Mouse (Mus musculus) E14TG2a.4 (cell line): ENCODE measurements around the gene Nudt21.

Experiments used
- H3K27me3 ChIP-seq: 2 replicates; pipeline ENCODE4 v1.6.1; 2014; ENCODE audit warnings: low read length, control low read depth; ENCODE audit not compliant: insufficient read depth
- H3K36me3 ChIP-seq: 2 replicates; pipeline ENCODE4 v1.6.1; 2014; ENCODE audit warnings: low read length, control low read depth; ENCODE audit not compliant: insufficient read depth
- H3K4me1 ChIP-seq: replicated peaks from 2 replicates; pipeline ENCODE4 v1.6.1; 2014; ENCODE audit warnings: low read depth, low read length, control low read depth
- H3K4me3 ChIP-seq: replicated peaks from 2 replicates; pipeline ENCODE4 v1.5.1; 2014; ENCODE audit warnings: mild to moderate bottlenecking, low read length
- H3K9me3 ChIP-seq: 2 replicates; pipeline ENCODE4 v1.6.1; 2014; ENCODE audit warnings: low read length, control low read depth
- CTCF ChIP-seq: conservative IDR thresholded peaks from 2 replicates; pipeline ENCODE4 v1.5.1; 2014; ENCODE audit warnings: low read length
- NANOG ChIP-seq: IDR thresholded peaks from 2 replicates; pipeline ENCODE4 v1.6.1; 2014; ENCODE audit warnings: borderline replicate concordance, low read length, mixed read lengths
- POU5F1 ChIP-seq: IDR thresholded peaks from 2 replicates; pipeline ENCODE4 v1.6.1; 2014; ENCODE audit warnings: low read length, borderline replicate concordance

Nudt21 gene

GRCm38 (mm10) chr8:94010101-94010705 is 26.6 kb downstream of the Nudt21 start:
- H3K9me3 ChIP-seq = no peaks in the 10 kb centered on the region
- H3K4me3 ChIP-seq = no peak overlapping the region
- peaks cover 36% of the 10 kb centered on the region for H3K27me3 ChIP-seq
- H3K36me3 ChIP-seq = peaks cover 12% of the 10 kb centered on the region
- TF ChIP-seq NANOG (peak; percentile 20; the same call in 1 of the 2 replicates), POU5F1 (no peak)
- peaks cover 39% of the 10 kb centered on the region for H3K4me1 ChIP-seq

- TF ChIP-seq CTCF (no peak), NANOG (no peak), POU5F1 (no peak)
- Histone ChIP-seq H3K4me3 (0 out of 2 replicates have a peak overlapping the region, but pooled peaks have one; percentile 17), H3K27me3 (peaks cover 34% of the 10 kb centered on the region), H3K4me1 (peaks cover 39% of the 10 kb centered on the region), H3K36me3 (peaks cover 3% of the 10 kb centered on the region; the same call in 1 of the 2 replicates), H3K9me3 (no peaks in the 10 kb centered on the region)
Measured at GRCm38 (mm10) chr8:94009243-94009845, 27.5 kb downstream of the Nudt21 start.

- H3K4me3 ChIP-seq = no peak overlapping the region
- 0 out of 2 replicates have a peak, but pooled peaks cover 2% of the 10 kb centered on the region for H3K27me3 ChIP-seq
- no peaks in the 10 kb centered on the region for H3K9me3 ChIP-seq
- peaks cover 11% of the 10 kb centered on the region for H3K36me3 ChIP-seq
- TF ChIP-seq NANOG (no peak), POU5F1 (no peak), CTCF (no peak)
- H3K4me1 ChIP-seq = peaks cover 9% of the 10 kb centered on the region
Measured at GRCm38 (mm10) chr8:94004139-94004538, 32.7 kb downstream of the Nudt21 start.

GRCm38 (mm10) chr8:93998961-93999360 is 37.9 kb downstream of the Nudt21 start:
- Histone ChIP-seq H3K36me3 (peaks cover 25% of the 10 kb centered on the region), H3K4me3 (no peak overlapping the region), H3K9me3 (peaks cover 19% of the 10 kb centered on the region), H3K27me3 (no peaks in the 10 kb centered on the region), H3K4me1 (no peaks in the 10 kb centered on the region)
- no peak for TF ChIP-seq CTCF
- no peak for TF ChIP-seq NANOG
- TF ChIP-seq POU5F1 = no peak

- Histone ChIP-seq H3K4me1 (no peaks in the 10 kb centered on the region), H3K36me3 (peaks cover 10% of the 10 kb centered on the region; the same call in 1 of the 2 replicates), H3K9me3 (peaks cover 20% of the 10 kb centered on the region), H3K27me3 (no peaks in the 10 kb centered on the region), H3K4me3 (no peak overlapping the region)
- TF ChIP-seq NANOG = no peak
- no peak for TF ChIP-seq POU5F1
- TF ChIP-seq CTCF = no peak
Measured at GRCm38 (mm10) chr8:93989739-93990138, 47.1 kb downstream of the Nudt21 start.

GRCm38 (mm10) chr8:93984731-93985130 is 52.1 kb downstream of the Nudt21 start:
- Histone ChIP-seq H3K4me1 (0 out of 2 replicates have a peak, but pooled peaks cover 2% of the 10 kb centered on the region), H3K9me3 (no peaks in the 10 kb centered on the region), H3K4me3 (no peak overlapping the region), H3K36me3 (peaks cover 18% of the 10 kb centered on the region; the same call in 1 of the 2 replicates), H3K27me3 (no peaks in the 10 kb centered on the region)
- TF ChIP-seq POU5F1 (no peak), NANOG (no peak), CTCF (no peak)

- H3K4me1 ChIP-seq = 0 out of 2 replicates have a peak, but pooled peaks cover 2% of the 10 kb centered on the region
- TF ChIP-seq NANOG = no peak
- TF ChIP-seq CTCF = no peak
- no peak for TF ChIP-seq POU5F1
- H3K27me3 ChIP-seq = no peaks in the 10 kb centered on the region
- H3K4me3 ChIP-seq = no peak overlapping the region
- H3K9me3 ChIP-seq = no peaks in the 10 kb centered on the region
- H3K36me3 ChIP-seq = peaks cover 18% of the 10 kb centered on the region; the same call in 1 of the 2 replicates
Measured at GRCm38 (mm10) chr8:93983827-93984226, 53.0 kb downstream of the Nudt21 start.

- no peak for TF ChIP-seq NANOG
- no peak for TF ChIP-seq CTCF
- TF ChIP-seq POU5F1 = no peak
- H3K36me3 ChIP-seq = peaks cover 17% of the 10 kb centered on the region; the same call in 1 of the 2 replicates
- no peak overlapping the region for H3K4me3 ChIP-seq
- H3K27me3 ChIP-seq = no peaks in the 10 kb centered on the region
- 0 out of 2 replicates have a peak, but pooled peaks cover 2% of the 10 kb centered on the region for H3K4me1 ChIP-seq
- no peaks in the 10 kb centered on the region for H3K9me3 ChIP-seq
Measured at GRCm38 (mm10) chr8:93981679-93982215, 55.1 kb downstream of the Nudt21 start.
